Mouse (Mus musculus) liver, adult 2 months (tissue): ENCODE data around the gene Lrrc36.

Experiments used
- CTCF ChIP-seq: fragments of 200-500 bp; IDR thresholded peaks from 2 replicates; pipeline ENCODE4 v1.5.1; 2011; ENCODE audit warnings: low read depth, low read length, control low read depth
- POLR2A ChIP-seq: fragments of 200-500 bp; IDR thresholded peaks from 2 replicates; pipeline ENCODE4 v1.6.1; 2011; ENCODE audit warnings: low read length, control low read depth; ENCODE audit not compliant: insufficient read depth; ENCODE audit errors: extremely low read depth

- TF ChIP-seq POLR2A (no peak), CTCF (no peak)
Measured at GRCm38 (mm10) chr8:105422006-105422405, 8.6 kb downstream of the Lrrc36 start.
